Mouse (Mus musculus) midbrain, embryonic 11.5 days (tissue): ENCODE results near the gene Agbl4. TPM values are rescaled to one million over a fixed set of nuclear protein-coding genes. Genes with fewer than 3 reads are reported as not detected.

Experiments used
- ATAC-seq: fragments of 200-750 bp; cut with Nextera tagmentation; 2 replicates; pipeline ENCODE4 v1.8.0; 2017; ENCODE audit warnings: moderate TSS enrichment, moderate library complexity; ENCODE audit not compliant: low FRiP score
- DNase-seq: peaks from one replicate; pipeline ENCODE4 v3.0.0; 2015; ENCODE audit warnings: low spot score; ENCODE audit errors: missing footprints
- H3K27ac ChIP-seq: fragments of 300-500 bp; sonication (generic); 2 replicates; pipeline ENCODE4 v1.5.1; 2014; ENCODE audit warnings: low read depth, low read length
- H3K27me3 ChIP-seq: fragments of 300-500 bp; sonication (generic); 2 replicates; pipeline ENCODE4 v1.6.1; 2014; ENCODE audit warnings: mild to moderate bottlenecking, low read length, moderate library complexity, mixed read lengths; ENCODE audit not compliant: control insufficient read depth, insufficient read depth
- H3K36me3 ChIP-seq: fragments of 300-500 bp; sonication (generic); 2 replicates; pipeline ENCODE4 v1.6.1; 2014; ENCODE audit warnings: mild to moderate bottlenecking, low read length, moderate library complexity, mixed read lengths; ENCODE audit not compliant: control insufficient read depth, insufficient read depth
- H3K4me1 ChIP-seq: fragments of 300-500 bp; sonication (generic); 2 replicates; pipeline ENCODE4 v1.6.1; 2014; ENCODE audit warnings: low read length; ENCODE audit not compliant: control insufficient read depth, insufficient read depth
- H3K4me2 ChIP-seq: fragments of 300-500 bp; sonication (generic); 2 replicates; pipeline ENCODE4 v1.6.1; 2014; ENCODE audit warnings: mild to moderate bottlenecking, moderate library complexity
- H3K4me3 ChIP-seq: fragments of 300-500 bp; sonication (generic); 2 replicates; pipeline ENCODE4 v1.5.1; 2014; ENCODE audit warnings: low read depth, low read length
- H3K9ac ChIP-seq: fragments of 300-500 bp; sonication (generic); 2 replicates; pipeline ENCODE4 v1.6.1; 2014; ENCODE audit warnings: low read length
- H3K9me3 ChIP-seq: fragments of 300-500 bp; sonication (generic); 2 replicates; pipeline ENCODE4 v1.6.1; 2016; ENCODE audit warnings: low read length; ENCODE audit not compliant: control insufficient read depth
- WGBS: fragments of 180-500 bp; shearing (Covaris S2); extraction: QIAGEN DNeasy Blood & Tissue Kit; methylation state at CpG from one replicate; pipeline ENCODE4 v1.1.7; 2014; 5-methylcytosine and 5-hydroxymethylcytosine counted together
- polyA plus RNA-seq: library from polyadenylated mRNA; unstranded; fragments of >200 nt; fragmentation: Nextera tagmentation; extraction: Ambion mirVana; gene quantifications from 2 replicates; pipeline ENCODE4 v1.2.1, GENCODE M21; 2014

Gene Agbl4
- polyA plus RNA-seq, 1 experiment from 2014 or later, result 0.87 TPM

- Histone ChIP-seq H3K4me2 (no peak overlapping the region), H3K4me1 (no peaks in the 10 kb centered on the region), H3K9me3 (no peaks in the 10 kb centered on the region), H3K27me3 (no peaks in the 10 kb centered on the region), H3K9ac (no peak overlapping the region), H3K27ac (no peak overlapping the region), H3K4me3 (no peak overlapping the region), H3K36me3 (no peaks in the 10 kb centered on the region)
- DNase-seq (no peak), ATAC-seq (no peak)
- 75% methylated on average over 2 of the region's 2 CpGs for WGBS
These were observed 985.6 kb downstream of the Agbl4 start for GRCm38 (mm10) chr4:111383101-111383500.

GRCm38 (mm10) chr4:111390736-111391135, 993.3 kb downstream of the Agbl4 start:
- Histone ChIP-seq H3K36me3 (no peaks in the 10 kb centered on the region), H3K27ac (no peak overlapping the region), H3K9ac (no peak overlapping the region), H3K27me3 (no peaks in the 10 kb centered on the region), H3K4me3 (no peak overlapping the region), H3K4me1 (no peaks in the 10 kb centered on the region), H3K4me2 (no peak overlapping the region), H3K9me3 (no peaks in the 10 kb centered on the region)
- ATAC-seq (no peak), DNase-seq (no peak)

GRCm38 (mm10) chr4:111399784-111400183, 1002.3 kb downstream of the Agbl4 start:
- Histone ChIP-seq H3K4me2 (no peak overlapping the region), H3K9me3 (no peaks in the 10 kb centered on the region), H3K9ac (no peak overlapping the region), H3K27me3 (no peaks in the 10 kb centered on the region), H3K4me3 (no peak overlapping the region), H3K4me1 (no peaks in the 10 kb centered on the region), H3K36me3 (no peaks in the 10 kb centered on the region), H3K27ac (no peak overlapping the region)
- no peak for DNase-seq
- no peak for ATAC-seq

- no peaks in the 10 kb centered on the region for H3K9me3 ChIP-seq
- 68% methylated on average over 2 of the region's 2 CpGs for WGBS
- H3K27ac ChIP-seq, result no peak overlapping the region
- H3K4me2 ChIP-seq, result no peak overlapping the region
- no peak overlapping the region for H3K4me3 ChIP-seq
- H3K36me3 ChIP-seq, result no peaks in the 10 kb centered on the region
- no peaks in the 10 kb centered on the region for H3K4me1 ChIP-seq
- H3K9ac ChIP-seq, result no peak overlapping the region
- H3K27me3 ChIP-seq, result no peaks in the 10 kb centered on the region
- ATAC-seq, result no peak
- DNase-seq, result no peak
These were observed 1003.2 kb downstream of the Agbl4 start for GRCm38 (mm10) chr4:111400676-111401075.

GRCm38 (mm10) chr4:111403243-111403642, 1005.8 kb downstream of the Agbl4 start:
- Histone ChIP-seq H3K27ac (no peak overlapping the region), H3K36me3 (no peaks in the 10 kb centered on the region), H3K9me3 (no peaks in the 10 kb centered on the region), H3K27me3 (no peaks in the 10 kb centered on the region), H3K9ac (no peak overlapping the region), H3K4me3 (no peak overlapping the region), H3K4me1 (no peaks in the 10 kb centered on the region), H3K4me2 (no peak overlapping the region)
- ATAC-seq (no peak), DNase-seq (no peak)
- WGBS, result 73% methylated on average over 1 of the region's 1 CpGs

GRCm38 (mm10) chr4:111410731-111411130, 1013.3 kb downstream of the Agbl4 start:
- 88% methylated on average over 4 of the region's 4 CpGs for WGBS
- Histone ChIP-seq H3K27ac (no peak overlapping the region), H3K4me2 (no peak overlapping the region), H3K9ac (no peak overlapping the region), H3K27me3 (no peaks in the 10 kb centered on the region), H3K9me3 (no peaks in the 10 kb centered on the region), H3K4me3 (no peak overlapping the region), H3K36me3 (no peaks in the 10 kb centered on the region), H3K4me1 (peaks cover 3% of the 10 kb centered on the region)
- no peak for DNase-seq
- no peak for ATAC-seq

- under 1% methylated on average over 6 of the region's 6 CpGs for WGBS
- H3K27ac ChIP-seq, result no peak overlapping the region
- peak; percentile 23 for ATAC-seq
These were observed 1016.9 kb downstream of the Agbl4 start for GRCm38 (mm10) chr4:111414399-111414798.

GRCm38 (mm10) chr4:111414818-111415488, 1017.5 kb downstream of the Agbl4 start, which contains the start of gene Bend5:
TSS of gene Bend5 (plus strand) at chr4:111415006.
- Histone ChIP-seq H3K4me3 (peak within 1 kb of the TSS; percentile 75), H3K9me3 (no peaks in the 10 kb centered on the region), H3K36me3 (no peaks in the 10 kb centered on the region), H3K4me1 (peaks cover 7% of the 10 kb centered on the region), H3K27me3 (no peaks in the 10 kb centered on the region), H3K27ac (peak within 1 kb of the TSS; percentile 20; the same call in 1 of the 2 replicates), H3K4me2 (peak within 1 kb of the TSS; percentile 64), H3K9ac (peak within 1 kb of the TSS; percentile 97)
- ATAC-seq (peak; percentile 98), DNase-seq (peak; percentile 98)
- WGBS, result under 1% methylated on average over 52 of the region's 66 CpGs

More at GRCm38 (mm10) chr4:111414399-111414798, 1016.9 kb downstream of the Agbl4 start:
- H3K4me2 ChIP-seq, result peak overlapping the region; percentile 64
- H3K4me1 ChIP-seq, result peaks cover 7% of the 10 kb centered on the region
- peak overlapping the region; percentile 97 for H3K9ac ChIP-seq
- H3K36me3 ChIP-seq, result no peaks in the 10 kb centered on the region
- no peaks in the 10 kb centered on the region for H3K27me3 ChIP-seq
- no peaks in the 10 kb centered on the region for H3K9me3 ChIP-seq
- peak; percentile 94 for DNase-seq
- H3K4me3 ChIP-seq, result peak overlapping the region; percentile 75

- H3K27ac ChIP-seq, result no peak overlapping the region
- peaks cover 7% of the 10 kb centered on the region for H3K4me1 ChIP-seq
- WGBS, result 80% methylated on average over 3 of the region's 3 CpGs
- H3K27me3 ChIP-seq, result no peaks in the 10 kb centered on the region
- H3K4me2 ChIP-seq, result peak overlapping the region; percentile 64
- no peaks in the 10 kb centered on the region for H3K9me3 ChIP-seq
- H3K36me3 ChIP-seq, result no peaks in the 10 kb centered on the region
- no peak for ATAC-seq
- H3K4me3 ChIP-seq, result peak overlapping the region; percentile 75
- H3K9ac ChIP-seq, result peak overlapping the region; percentile 97
- DNase-seq, result no peak
These were observed 1018.7 kb downstream of the Agbl4 start for GRCm38 (mm10) chr4:111416126-111416525.
